In genomic region chr11:79460756-79461450, GRCm38 (mm10) we compare ENCODE assay signal across 21 mouse cellular contexts. TPM values are rescaled to one million over a fixed set of nuclear protein-coding genes. Genes with fewer than 3 reads are reported as not detected.
DNase-seq lines count a peak whose midpoint lies in the region; ATAC-seq and TF ChIP-seq lines count a peak whose summit lies in the region.
"Had no signal": no experiment of that assay in that cellular context is flagged by ENCODE, and none has a peak within 500 bp of the region (broad histone marks: within the 10 kb centered on the region; RNA-seq: fewer than 3 reads in every experiment).

No protein-coding gene starts in this region.

- peak; percentile 12 for DNase-seq in embryo, embryonic 10.5 days (ENCODE audit: low spot score)
- no peak for DNase-seq in embryo, embryonic 10 days (ENCODE audit: low spot score)
- DNase-seq in 416B (ENCODE audit: low read depth), result peak; percentile 47
- DNase-seq in adrenal gland, adult 8-10 months, result no peak
- no peak for DNase-seq in gastrocnemius, adult 8-10 months (ENCODE audit: low spot score in 2 of 2)
- DNase-seq: adrenal gland, postnatal 14 days; cerebellum, postnatal 14 days; liver, embryonic 13.5 days; lung, postnatal 10 days had no signal

- TF ChIP-seq POLR2A in bone marrow macrophage, adult 2 months (IDR thresholded peaks at IDR 0.05; ENCODE audit: borderline replicate concordance, low read depth, low read length), result no peak

- no peak for TF ChIP-seq CTCF in bone marrow macrophage, adult 2 months (IDR thresholded peaks at IDR 0.05; ENCODE audit: low read depth, low read length)

- H3K27ac ChIP-seq in bone marrow macrophage, adult 2 months (ENCODE audit: insufficient read depth, low read depth, low read length), result peak overlapping the region; percentile 25; the same call in 1 of the 2 replicates
- H3K27ac ChIP-seq: embryonic facial prominence, embryonic 12.5 days; forebrain, embryonic 10.5 days; heart, embryonic 13.5 days; intestine, embryonic 15.5 days; liver, embryonic 13.5 days; midbrain, embryonic 12.5 days; neural tube, embryonic 13.5 days had no signal

- H3K4me3 ChIP-seq in bone marrow macrophage, adult 2 months (ENCODE audit: insufficient read depth, low read length), result no peak overlapping the region
- H3K4me3 ChIP-seq: embryonic facial prominence, embryonic 12.5 days; forebrain, embryonic 10.5 days; heart, embryonic 13.5 days; intestine, embryonic 15.5 days; liver, embryonic 13.5 days; midbrain, embryonic 12.5 days; neural tube, embryonic 13.5 days had no signal

- H3K4me1 ChIP-seq in bone marrow macrophage, adult 2 months (ENCODE audit: control insufficient read depth, insufficient read depth, low read length), result peaks cover 3% of the 10 kb centered on the region
- H3K4me1 ChIP-seq: embryonic facial prominence, embryonic 12.5 days; forebrain, embryonic 10.5 days; intestine, embryonic 15.5 days; liver, embryonic 13.5 days; midbrain, embryonic 12.5 days; neural tube, embryonic 13.5 days had no signal

- 0 out of 2 replicates have a peak, but pooled peaks have one; percentile 23 for ATAC-seq in neutrophil, adult 5-6 weeks (ENCODE audit: extremely low read depth, insufficient number of reproducible peaks, low FRiP score, poor library complexity, severe bottlenecking)
- ATAC-seq in monocyte, adult 5-6 weeks (replicated peaks; ENCODE audit: insufficient number of reproducible peaks, low FRiP score, low TSS enrichment, poor library complexity, severe bottlenecking), result no peak
- ATAC-seq: intestine, embryonic 15.5 days had no signal

RNA-seq across cellular contexts. Expression of gene Omg, which starts 43.0 kb away (rescaled TPM):
- 0.48 TPM in 1 of 2 replicates, not detected in the other for polyA plus RNA-seq in bone marrow macrophage, adult 2 months (2012; ENCODE audit: insufficient read depth, insufficient read length, missing spikeins)
- 0.74 and 1.3 TPM in 2 replicates for total RNA-seq in neutrophil, adult 5-6 weeks (2017)
- total RNA-seq in monocyte, adult 5-6 weeks (2017), result 0.68 to 0.96 TPM (median 0.86 TPM) in 3 replicates
- 10 to 100 TPM in 1 of 4 experiments, 1 to 10 TPM in 3; 6.7 to 12.9 (median 8.5) TPM for total RNA-seq in adrenal gland, adult 8-10 months (2022)
- total RNA-seq in gastrocnemius, adult 8-10 months (2022), result not detected
- total RNA-seq: gastrocnemius, postnatal 4 days; hematopoietic stem cell, adult 5-6 weeks had no signal
- polyA plus RNA-seq: liver, embryonic 13.5 days; small intestine, adult 2 months had no signal

Comparison
In these comparisons a context has a peak if more than half of its experiments do, and no peak if none do; other contexts are left out.
1. DNase-seq: peak in embryo, embryonic 10.5 days (single experiment) and 416B (single experiment); none in embryo, embryonic 10 days (single experiment), adrenal gland, adult 8-10 months (single experiment) and gastrocnemius, adult 8-10 months (0 of 2).